Mouse (Mus musculus): ENCODE data around the gene Pecam1. TPM values are rescaled to one million over a fixed set of nuclear protein-coding genes. Genes with fewer than 3 reads are reported as not detected.

Gene Pecam1
- polyA plus RNA-seq, 1 experiment from 2014 or later, result 52.0 TPM

DNA sequence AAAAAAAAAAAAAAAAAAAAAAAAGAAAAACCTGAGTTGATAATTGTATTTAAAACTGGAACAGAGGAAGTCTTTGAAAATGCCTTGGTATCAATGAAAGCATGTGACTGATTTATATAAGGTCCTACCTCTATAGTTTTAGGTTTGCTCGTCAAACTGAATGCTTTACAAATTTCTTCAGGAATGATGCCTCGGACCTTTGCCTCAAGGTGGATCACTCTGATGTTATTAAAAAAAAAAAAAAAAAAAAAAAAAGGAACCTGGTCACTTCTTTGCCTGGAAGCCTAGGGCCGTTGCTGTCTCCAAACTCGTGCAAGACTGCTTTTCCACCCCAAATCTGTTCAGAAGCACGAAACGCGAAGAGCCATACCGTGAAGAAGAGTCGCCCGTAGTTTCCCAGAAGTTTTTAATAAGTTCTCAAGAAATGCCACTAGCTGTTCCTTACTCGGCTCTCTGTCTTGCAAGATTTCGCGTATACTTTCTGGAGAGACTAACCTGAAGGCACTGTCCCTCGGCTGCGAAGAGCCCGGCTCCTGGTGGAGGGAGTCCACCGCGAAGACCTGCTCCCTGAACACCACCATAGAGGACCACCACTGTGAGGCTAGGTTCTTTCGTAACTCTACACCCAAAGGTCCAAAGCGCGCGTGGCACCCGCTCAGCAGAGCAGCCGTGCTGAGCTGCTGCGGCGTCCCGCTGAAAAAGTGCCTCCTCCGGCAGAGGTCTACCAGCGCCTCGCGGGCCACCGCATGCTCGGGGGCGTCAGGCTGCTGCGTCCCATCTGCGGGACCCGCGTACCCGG lies 28.4 kb upstream of the Pecam1 start:
- Histone ChIP-seq H3K36me3 (ENCODE audit: control insufficient read depth, insufficient read depth, low read length) (peaks cover 32% of the 10 kb centered on the region), H3K27me3 (ENCODE audit: control insufficient read depth, insufficient read depth, low read length) (no peaks in the 10 kb centered on the region), H3K9ac (ENCODE audit: low read depth, low read length) (peak overlapping the region; percentile 95), H3K4me1 (ENCODE audit: control insufficient read depth, insufficient read depth, low read length) (0 out of 2 replicates have a peak, but pooled peaks cover 3% of the 10 kb centered on the region), H3K4me3 (ENCODE audit: low read depth, low read length) (peak overlapping the region; percentile 78), H3K9me3 (replicated peaks; ENCODE audit: control insufficient read depth, low read length) (no peaks in the 10 kb centered on the region), H3K27ac (ENCODE audit: low read depth, low read length) (peak overlapping the region; percentile 97), H3K4me2 (peak overlapping the region; percentile 91)
- ATAC-seq (replicated peaks; ENCODE audit: insufficient number of reproducible peaks, low FRiP score, low TSS enrichment), result peak; percentile 64
- WGBS (ENCODE audit: insufficient replicate concordance), result 3% methylated on average over 39 of the region's 39 CpGs

DNA sequence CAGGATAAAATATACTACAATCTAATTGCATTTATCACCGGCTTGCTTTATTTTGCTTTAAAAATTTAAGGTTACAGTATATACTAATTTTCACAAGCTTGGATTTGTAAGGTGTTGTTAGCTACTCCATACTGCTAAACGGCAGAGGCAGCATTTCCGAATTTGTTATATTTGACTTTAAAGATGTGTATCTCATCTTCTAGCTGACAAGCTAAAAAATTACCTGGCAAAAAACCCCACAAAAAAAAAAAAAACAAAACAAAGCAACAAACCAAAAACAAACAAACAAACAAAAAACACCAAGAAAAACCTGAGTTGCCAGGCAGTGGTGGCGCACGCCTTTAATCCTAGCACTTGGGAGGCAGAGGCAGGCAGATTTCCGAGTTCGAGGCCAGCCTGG lies 27.7 kb upstream of the Pecam1 start:
- whole genome bisulfite sequencing (ENCODE audit: insufficient replicate concordance), result 89% methylated on average over 7 of the region's 7 CpGs
- Histone ChIP-seq H3K4me3 (ENCODE audit: low read depth, low read length) (peak overlapping the region; percentile 78; the same call in 1 of the 2 replicates), H3K4me2 (peak overlapping the region; percentile 91; the same call in 1 of the 2 replicates), H3K27ac (ENCODE audit: low read depth, low read length) (no peak overlapping the region), H3K9me3 (replicated peaks; ENCODE audit: control insufficient read depth, low read length) (no peaks in the 10 kb centered on the region), H3K4me1 (ENCODE audit: control insufficient read depth, insufficient read depth, low read length) (0 out of 2 replicates have a peak, but pooled peaks cover 3% of the 10 kb centered on the region), H3K36me3 (ENCODE audit: control insufficient read depth, insufficient read depth, low read length) (peaks cover 30% of the 10 kb centered on the region), H3K9ac (ENCODE audit: low read depth, low read length) (no peak overlapping the region), H3K27me3 (ENCODE audit: control insufficient read depth, insufficient read depth, low read length) (no peaks in the 10 kb centered on the region)
- no peak for ATAC-seq (replicated peaks; ENCODE audit: insufficient number of reproducible peaks, low FRiP score, low TSS enrichment)

DNA sequence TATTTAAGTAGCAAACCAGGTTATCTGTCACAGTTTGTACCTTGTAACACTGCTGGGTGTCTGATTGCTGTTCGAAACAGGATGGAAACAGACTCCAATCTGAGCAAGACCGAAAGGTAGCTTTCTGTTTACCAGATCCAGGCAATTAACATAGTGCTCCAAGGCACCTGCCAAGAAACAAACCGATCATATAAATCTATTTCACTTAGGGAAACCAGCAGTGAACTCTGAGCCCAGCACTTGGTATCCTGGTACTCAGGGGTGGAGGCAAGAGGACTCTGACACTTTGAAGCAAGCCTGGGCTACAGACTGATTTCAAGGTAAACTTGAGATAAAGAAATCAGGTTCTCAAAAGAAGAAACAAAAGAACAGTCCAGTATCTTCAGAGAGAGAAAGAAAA lies 27.0 kb upstream of the Pecam1 start:
- ATAC-seq (replicated peaks; ENCODE audit: insufficient number of reproducible peaks, low FRiP score, low TSS enrichment), result no peak
- Histone ChIP-seq H3K9me3 (replicated peaks; ENCODE audit: control insufficient read depth, low read length) (no peaks in the 10 kb centered on the region), H3K27ac (ENCODE audit: low read depth, low read length) (no peak overlapping the region), H3K36me3 (ENCODE audit: control insufficient read depth, insufficient read depth, low read length) (peaks cover 29% of the 10 kb centered on the region), H3K4me1 (ENCODE audit: control insufficient read depth, insufficient read depth, low read length) (0 out of 2 replicates have a peak, but pooled peaks cover 3% of the 10 kb centered on the region), H3K9ac (ENCODE audit: low read depth, low read length) (no peak overlapping the region), H3K4me3 (ENCODE audit: low read depth, low read length) (no peak overlapping the region), H3K4me2 (no peak overlapping the region), H3K27me3 (ENCODE audit: control insufficient read depth, insufficient read depth, low read length) (no peaks in the 10 kb centered on the region)
- WGBS (ENCODE audit: insufficient replicate concordance), result 90% methylated on average over 3 of the region's 3 CpGs

DNA sequence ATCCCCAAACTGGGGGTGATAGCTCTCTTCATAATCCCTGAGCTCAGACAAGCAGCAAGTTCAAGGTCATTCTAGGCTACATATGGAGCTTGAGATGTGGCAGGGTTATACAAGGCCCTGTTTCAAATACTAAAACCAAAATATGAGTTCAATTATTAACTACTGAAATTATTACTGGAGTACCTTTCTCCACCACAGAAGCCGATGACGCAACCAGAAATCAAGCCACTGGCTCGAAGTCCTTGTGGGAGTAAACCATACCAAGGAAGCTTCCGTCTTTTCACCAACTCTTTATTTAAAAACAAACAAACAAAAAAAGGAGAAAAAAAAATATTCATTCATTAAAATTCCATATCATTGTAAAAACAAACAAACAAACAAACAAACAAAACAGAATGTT lies 26.5 kb upstream of the Pecam1 start:
- peaks cover 31% of the 10 kb centered on the region for H3K36me3 ChIP-seq (ENCODE audit: control insufficient read depth, insufficient read depth, low read length)
- no peaks in the 10 kb centered on the region for H3K27me3 ChIP-seq (ENCODE audit: control insufficient read depth, insufficient read depth, low read length)
- no peak overlapping the region for H3K4me2 ChIP-seq
- H3K4me3 ChIP-seq (ENCODE audit: low read depth, low read length), result no peak overlapping the region
- H3K4me1 ChIP-seq (ENCODE audit: control insufficient read depth, insufficient read depth, low read length), result 0 out of 2 replicates have a peak, but pooled peaks cover 3% of the 10 kb centered on the region
- no peaks in the 10 kb centered on the region for H3K9me3 ChIP-seq (replicated peaks; ENCODE audit: control insufficient read depth, low read length)
- ATAC-seq (replicated peaks; ENCODE audit: insufficient number of reproducible peaks, low FRiP score, low TSS enrichment), result no peak
- 92% methylated on average over 4 of the region's 4 CpGs for WGBS (ENCODE audit: insufficient replicate concordance)
- H3K27ac ChIP-seq (ENCODE audit: low read depth, low read length), result no peak overlapping the region
- no peak overlapping the region for H3K9ac ChIP-seq (ENCODE audit: low read depth, low read length)

DNA sequence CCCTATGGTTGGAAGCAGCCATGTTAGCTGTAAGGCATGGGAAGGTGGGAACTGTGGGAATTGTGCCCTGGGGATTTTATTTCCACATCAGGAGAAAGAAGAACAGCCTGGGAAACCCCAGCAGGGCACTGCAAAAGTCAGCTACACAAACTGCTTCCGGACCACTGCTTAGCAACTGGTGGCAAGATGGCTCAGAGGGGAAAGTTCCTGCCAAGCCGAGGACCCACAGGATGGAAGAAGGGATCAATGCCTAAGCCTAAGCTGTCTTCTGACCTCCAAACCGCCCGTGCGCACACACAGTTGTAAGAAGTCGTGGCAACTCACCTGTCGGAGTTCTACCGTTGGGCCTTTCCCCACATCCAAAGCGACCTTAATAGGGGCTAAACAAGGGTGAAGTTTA lies 22.6 kb upstream of the Pecam1 start:
- no peaks in the 10 kb centered on the region for H3K9me3 ChIP-seq (replicated peaks; ENCODE audit: control insufficient read depth, low read length)
- H3K4me2 ChIP-seq, result no peak overlapping the region
- 0 out of 2 replicates have a peak, but pooled peaks cover 3% of the 10 kb centered on the region for H3K4me1 ChIP-seq (ENCODE audit: control insufficient read depth, insufficient read depth, low read length)
- WGBS (ENCODE audit: insufficient replicate concordance), result 93% methylated on average over 9 of the region's 9 CpGs
- H3K9ac ChIP-seq (ENCODE audit: low read depth, low read length), result no peak overlapping the region
- no peak overlapping the region for H3K27ac ChIP-seq (ENCODE audit: low read depth, low read length)
- no peak for ATAC-seq (replicated peaks; ENCODE audit: insufficient number of reproducible peaks, low FRiP score, low TSS enrichment)
- peaks cover 49% of the 10 kb centered on the region for H3K36me3 ChIP-seq (ENCODE audit: control insufficient read depth, insufficient read depth, low read length)
- H3K27me3 ChIP-seq (ENCODE audit: control insufficient read depth, insufficient read depth, low read length), result no peaks in the 10 kb centered on the region
- H3K4me3 ChIP-seq (ENCODE audit: low read depth, low read length), result no peak overlapping the region

DNA sequence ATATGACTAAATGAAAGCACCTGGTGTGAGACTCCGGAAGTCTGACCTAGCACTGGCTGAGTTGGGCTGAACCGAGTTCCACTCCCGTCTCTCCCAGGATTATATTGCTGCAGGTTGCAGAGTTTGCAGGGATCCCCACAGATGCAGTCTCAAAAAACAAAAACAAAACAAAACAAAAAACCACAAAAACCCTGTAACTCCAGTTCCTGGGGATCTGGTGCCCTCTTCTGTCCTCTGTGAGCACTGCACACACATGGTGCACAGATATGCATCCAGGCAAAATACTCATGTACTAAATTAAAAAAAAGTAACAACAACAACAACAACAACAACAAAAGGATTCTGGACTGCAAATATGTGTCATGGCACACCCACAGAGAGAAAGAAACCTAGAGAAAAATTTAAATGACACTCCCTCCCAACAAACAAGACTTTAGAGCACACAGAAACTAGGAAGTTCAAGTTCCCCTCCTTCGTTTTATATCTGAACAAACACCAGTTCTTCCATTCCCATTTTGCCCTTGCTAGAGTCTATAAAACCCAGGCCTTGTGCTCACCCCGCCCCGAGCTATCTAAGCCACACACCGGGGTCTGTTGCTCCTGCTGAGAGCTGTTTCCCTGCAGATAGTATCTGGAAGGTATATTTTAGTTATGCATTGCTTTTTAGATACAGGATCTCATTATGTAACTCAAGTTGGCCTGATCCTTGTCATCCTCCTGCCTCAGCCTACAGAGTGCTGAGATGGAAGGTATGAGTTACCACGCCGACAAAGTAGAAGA lies 20.0 kb upstream of the Pecam1 start:
- no peak for ATAC-seq (replicated peaks; ENCODE audit: insufficient number of reproducible peaks, low FRiP score, low TSS enrichment)
- no peaks in the 10 kb centered on the region for H3K9me3 ChIP-seq (replicated peaks; ENCODE audit: control insufficient read depth, low read length)
- no peak overlapping the region for H3K27ac ChIP-seq (ENCODE audit: low read depth, low read length)
- no peaks in the 10 kb centered on the region for H3K27me3 ChIP-seq (ENCODE audit: control insufficient read depth, insufficient read depth, low read length)
- WGBS (ENCODE audit: insufficient replicate concordance), result 92% methylated on average over 9 of the region's 9 CpGs
- no peak overlapping the region for H3K4me2 ChIP-seq
- H3K9ac ChIP-seq (ENCODE audit: low read depth, low read length), result no peak overlapping the region
- no peaks in the 10 kb centered on the region for H3K4me1 ChIP-seq (ENCODE audit: control insufficient read depth, insufficient read depth, low read length)
- no peak overlapping the region for H3K4me3 ChIP-seq (ENCODE audit: low read depth, low read length)
- H3K36me3 ChIP-seq (ENCODE audit: control insufficient read depth, insufficient read depth, low read length), result peaks cover 65% of the 10 kb centered on the region

DNA sequence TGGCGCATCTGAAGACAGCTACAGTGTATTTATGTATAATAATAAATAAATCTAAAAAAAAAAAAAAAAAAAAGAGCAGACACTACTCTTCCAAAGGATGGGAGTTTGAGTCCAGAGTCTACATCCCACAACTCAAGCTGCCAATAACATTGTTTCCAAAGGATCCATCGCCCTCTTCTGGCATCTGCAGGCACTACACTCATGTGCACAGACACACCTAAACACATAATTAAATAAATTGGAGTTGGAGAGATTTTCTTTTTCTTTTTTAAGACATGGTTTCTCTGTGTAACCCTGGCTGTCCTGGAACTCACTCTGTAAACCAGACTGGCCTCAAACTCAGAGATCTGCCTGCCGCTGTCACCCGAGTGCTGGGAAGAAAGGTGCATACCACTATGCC lies 17.1 kb upstream of the Pecam1 start:
- 92% methylated on average over 4 of the region's 4 CpGs for WGBS (ENCODE audit: insufficient replicate concordance)
- H3K36me3 ChIP-seq (ENCODE audit: control insufficient read depth, insufficient read depth, low read length), result peaks cover 45% of the 10 kb centered on the region
- ATAC-seq (replicated peaks; ENCODE audit: insufficient number of reproducible peaks, low FRiP score, low TSS enrichment), result no peak
- H3K9ac ChIP-seq (ENCODE audit: low read depth, low read length), result no peak overlapping the region
- no peak overlapping the region for H3K4me3 ChIP-seq (ENCODE audit: low read depth, low read length)
- H3K4me2 ChIP-seq, result no peak overlapping the region
- H3K4me1 ChIP-seq (ENCODE audit: control insufficient read depth, insufficient read depth, low read length), result peaks cover 16% of the 10 kb centered on the region
- H3K27ac ChIP-seq (ENCODE audit: low read depth, low read length), result no peak overlapping the region
- no peaks in the 10 kb centered on the region for H3K9me3 ChIP-seq (replicated peaks; ENCODE audit: control insufficient read depth, low read length)
- no peaks in the 10 kb centered on the region for H3K27me3 ChIP-seq (ENCODE audit: control insufficient read depth, insufficient read depth, low read length)

DNA sequence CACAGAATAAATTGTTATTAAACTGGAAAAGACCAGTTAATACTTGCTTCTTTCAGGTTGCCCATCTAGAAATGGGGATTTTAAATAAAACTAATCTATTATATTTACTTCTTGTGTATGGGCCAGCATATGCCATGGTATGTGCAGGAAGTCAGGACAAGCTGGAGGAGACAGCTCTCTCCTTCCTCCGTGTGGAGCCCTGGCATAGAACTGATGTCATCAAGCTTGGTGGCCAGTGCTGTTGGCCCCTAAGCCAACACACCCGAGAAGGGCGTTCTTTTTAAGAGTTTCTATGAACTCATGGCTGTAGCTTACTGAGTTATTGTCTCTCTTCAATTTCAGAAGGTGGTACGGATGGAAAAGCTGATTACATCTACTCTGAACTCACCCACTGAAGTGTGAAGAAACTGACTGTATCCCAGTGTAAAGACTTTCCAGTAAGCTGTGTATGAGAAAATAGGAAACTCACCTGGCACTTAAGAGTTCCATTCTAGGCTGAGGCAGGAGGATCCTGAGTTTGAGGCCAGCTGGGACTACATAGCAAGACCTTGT lies 16.3 kb upstream of the Pecam1 start:
- H3K9me3 ChIP-seq (replicated peaks; ENCODE audit: control insufficient read depth, low read length), result no peaks in the 10 kb centered on the region
- H3K4me3 ChIP-seq (ENCODE audit: low read depth, low read length), result no peak overlapping the region
- 92% methylated on average over 4 of the region's 4 CpGs for WGBS (ENCODE audit: insufficient replicate concordance)
- H3K9ac ChIP-seq (ENCODE audit: low read depth, low read length), result no peak overlapping the region
- no peak for ATAC-seq (replicated peaks; ENCODE audit: insufficient number of reproducible peaks, low FRiP score, low TSS enrichment)
- H3K4me2 ChIP-seq, result no peak overlapping the region
- no peaks in the 10 kb centered on the region for H3K27me3 ChIP-seq (ENCODE audit: control insufficient read depth, insufficient read depth, low read length)
- H3K36me3 ChIP-seq (ENCODE audit: control insufficient read depth, insufficient read depth, low read length), result peaks cover 40% of the 10 kb centered on the region
- H3K27ac ChIP-seq (ENCODE audit: low read depth, low read length), result no peak overlapping the region
- peaks cover 22% of the 10 kb centered on the region for H3K4me1 ChIP-seq (ENCODE audit: control insufficient read depth, insufficient read depth, low read length)
